Mouse (Mus musculus): ENCODE results near the gene Calr3. TPM values are rescaled to one million over a fixed set of nuclear protein-coding genes. Genes with fewer than 3 reads are reported as not detected.

Calr3 gene
- polyA plus RNA-seq (2015; fragmentation: Nextera tagmentation; extraction: Ambion mirVana): 0.87 and 0.99 TPM in 2 replicates

DNA sequence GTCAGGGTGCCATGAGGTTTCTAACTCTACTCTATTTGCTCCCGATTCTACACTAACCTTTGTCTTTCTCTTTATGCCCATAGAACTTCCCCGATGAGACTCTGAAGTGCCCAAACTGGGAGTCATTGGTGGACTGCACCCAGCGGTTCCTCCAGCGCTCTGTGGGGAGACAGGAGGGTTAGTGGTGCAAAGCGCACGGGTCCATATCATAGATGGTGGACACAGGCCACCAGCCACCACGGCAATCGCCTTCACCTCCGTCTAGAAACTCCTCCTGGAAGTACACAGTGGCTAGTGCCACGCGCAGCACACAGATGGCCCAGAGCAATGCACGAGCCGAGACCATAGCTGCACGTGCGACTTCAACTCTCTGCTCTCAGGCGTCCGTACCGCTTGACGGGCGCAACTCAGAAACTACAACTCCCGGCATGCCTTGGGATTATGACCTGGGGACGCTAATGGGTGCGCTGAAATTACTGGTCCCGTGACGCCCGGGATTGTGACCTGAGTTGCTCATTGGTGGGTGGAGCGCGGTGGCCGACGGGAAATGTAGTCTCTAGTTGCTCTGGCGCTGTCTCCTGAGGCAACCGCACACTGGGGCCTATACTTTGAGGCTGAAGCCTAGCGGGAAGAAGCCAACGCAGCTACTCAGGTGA, at the start of gene Calr3, which contains the start of gene 1700030K09Rik:
Calr3 (minus strand) TSS at position 533 of the 656 bp plus-strand sequence.
1700030K09Rik (plus strand) TSS at position 543 of the 656 bp plus-strand sequence.
- Histone ChIP-seq H3K27ac (no peak within 1 kb of the TSS), H3K9ac (peak within 1 kb of the TSS; percentile 72), H3K4me2 (peak within 1 kb of the TSS; percentile 68), H3K4me3 (peak within 1 kb of the TSS; percentile 49), H3K36me3 (ENCODE audit: poor library complexity, severe bottlenecking) (peaks cover 14% of the 10 kb centered on the region), H3K4me1 (peaks cover 26% of the 10 kb centered on the region), H3K9me3 (replicated peaks) (no peaks in the 10 kb centered on the region), H3K27me3 (no peaks in the 10 kb centered on the region)
- WGBS: 5% methylated on average over 34 of the region's 34 CpGs
- ATAC-seq: peak; percentile 100

DNA sequence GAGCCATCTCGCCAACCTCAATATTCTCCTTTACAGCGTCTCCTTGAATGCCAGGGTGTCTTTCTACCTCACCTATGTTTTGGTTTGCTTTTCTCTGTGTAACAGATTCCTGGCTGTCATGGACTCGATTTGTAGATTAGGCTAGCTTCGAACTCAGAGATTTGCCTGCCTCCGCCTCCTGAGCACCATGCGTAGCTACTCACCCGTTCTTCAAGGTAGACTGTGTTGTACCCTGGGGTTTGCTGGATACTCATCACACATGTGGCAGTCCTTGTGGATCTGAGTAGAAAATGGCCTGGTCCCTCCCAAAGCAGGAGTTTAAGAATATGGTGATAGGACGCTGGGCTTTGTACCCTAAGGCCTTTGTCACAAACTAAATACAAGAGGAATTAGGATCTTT, 49.7 kb upstream of the Calr3 start:
- peak overlapping the region; percentile 95 for H3K4me3 ChIP-seq
- H3K27me3 ChIP-seq: no peaks in the 10 kb centered on the region
- H3K27ac ChIP-seq: peak overlapping the region; percentile 71; the same call in 1 of the 2 replicates
- H3K9me3 ChIP-seq (replicated peaks): no peaks in the 10 kb centered on the region
- H3K36me3 ChIP-seq (ENCODE audit: poor library complexity, severe bottlenecking): peaks cover 42% of the 10 kb centered on the region
- 16% methylated on average over 8 of the region's 8 CpGs for WGBS
- no peak for ATAC-seq
- H3K4me2 ChIP-seq: peak overlapping the region; percentile 75
- H3K4me1 ChIP-seq: peaks cover 39% of the 10 kb centered on the region
- H3K9ac ChIP-seq: peak overlapping the region; percentile 77

DNA sequence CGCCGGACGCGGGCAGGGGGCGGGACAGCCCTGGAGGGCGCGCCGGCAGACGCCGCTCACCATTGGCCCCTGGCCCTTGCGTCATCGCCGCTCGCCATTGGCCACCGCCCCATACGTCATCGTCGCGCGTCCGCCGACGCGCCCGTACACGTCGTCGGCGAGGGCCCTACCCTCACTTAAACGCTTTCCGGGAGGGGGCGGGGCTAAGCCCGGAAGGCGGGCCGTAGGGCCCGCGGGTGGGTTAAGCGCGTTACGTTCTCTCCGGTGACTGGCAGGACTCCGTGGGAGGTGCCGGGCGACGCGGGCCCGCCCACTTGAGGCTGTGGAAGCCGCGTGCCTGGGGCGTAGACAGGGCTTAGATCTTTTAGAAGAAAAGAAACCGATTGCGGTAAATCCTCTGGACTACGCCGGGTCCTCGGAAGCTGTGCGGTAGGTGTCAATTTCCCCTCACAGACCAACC, 49.0 kb upstream of the Calr3 start:
- Histone ChIP-seq H3K27ac (peak overlapping the region; percentile 71), H3K9me3 (replicated peaks) (no peaks in the 10 kb centered on the region), H3K36me3 (ENCODE audit: poor library complexity, severe bottlenecking) (peaks cover 48% of the 10 kb centered on the region), H3K27me3 (no peaks in the 10 kb centered on the region), H3K4me2 (peak overlapping the region; percentile 79), H3K4me3 (peak overlapping the region; percentile 95), H3K9ac (peak overlapping the region; percentile 86), H3K4me1 (peaks cover 39% of the 10 kb centered on the region)
- under 1% methylated on average over 37 of the region's 56 CpGs for WGBS
- ATAC-seq: peak; percentile 97

DNA sequence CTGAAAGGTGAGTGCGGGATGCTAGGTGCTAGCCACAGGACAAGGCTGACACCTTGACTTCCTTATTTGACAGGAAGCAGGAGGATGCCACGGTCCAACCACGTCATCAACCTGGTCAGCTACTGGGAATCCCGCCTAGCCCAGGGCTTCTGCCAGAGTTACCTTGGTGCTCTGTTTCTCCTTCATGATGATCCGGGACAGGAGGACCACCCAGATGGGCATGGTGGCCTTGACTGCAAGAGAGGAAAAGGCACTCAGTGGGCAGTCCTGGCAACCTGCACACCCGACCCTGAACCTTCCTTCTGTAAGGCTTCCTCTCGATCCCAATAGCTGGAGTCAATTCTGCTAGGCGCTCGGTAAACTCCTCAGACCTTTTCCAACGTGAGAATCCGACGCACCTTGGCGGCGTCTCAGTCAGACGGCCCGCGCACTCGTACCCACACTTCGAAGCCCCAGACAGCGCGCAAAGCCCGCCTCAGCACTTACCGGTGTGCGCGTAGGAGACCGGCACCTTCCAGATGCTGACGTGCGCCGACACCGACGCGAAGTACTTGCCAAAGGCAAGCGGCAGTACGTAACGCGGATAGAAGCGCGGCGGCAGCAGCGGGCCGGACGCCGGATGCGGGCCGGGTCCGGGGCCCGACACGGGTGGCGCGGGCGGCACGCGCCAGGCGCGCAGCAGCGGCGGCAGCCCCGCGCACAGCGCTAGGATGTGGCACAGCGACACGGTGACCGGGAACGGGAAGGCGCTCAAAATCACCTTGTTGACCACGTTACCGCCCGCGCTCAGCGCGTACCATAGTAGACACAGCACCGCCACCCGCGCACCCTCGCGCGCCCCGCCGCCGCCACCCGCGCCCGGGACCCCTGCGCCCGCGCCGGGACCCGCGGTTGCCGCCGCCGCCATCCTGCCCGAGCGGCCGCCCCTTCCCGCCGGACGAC, 48.3 kb upstream of the Calr3 start, which contains the start of gene Slc35e1:
Slc35e1 (minus strand) TSS at position 935 of the 942 bp plus-strand sequence.
- H3K4me2 ChIP-seq: peak within 1 kb of the TSS; percentile 79
- no peaks in the 10 kb centered on the region for H3K27me3 ChIP-seq
- peaks cover 52% of the 10 kb centered on the region for H3K36me3 ChIP-seq (ENCODE audit: poor library complexity, severe bottlenecking)
- peak within 1 kb of the TSS; percentile 86 for H3K9ac ChIP-seq
- H3K4me3 ChIP-seq: peak within 1 kb of the TSS; percentile 95
- peaks cover 39% of the 10 kb centered on the region for H3K4me1 ChIP-seq
- ATAC-seq: peak; percentile 17; the same call in 1 of the 2 replicates
- under 1% methylated on average over 85 of the region's 98 CpGs for WGBS
- peak within 1 kb of the TSS; percentile 71 for H3K27ac ChIP-seq
- no peaks in the 10 kb centered on the region for H3K9me3 ChIP-seq (replicated peaks)

DNA sequence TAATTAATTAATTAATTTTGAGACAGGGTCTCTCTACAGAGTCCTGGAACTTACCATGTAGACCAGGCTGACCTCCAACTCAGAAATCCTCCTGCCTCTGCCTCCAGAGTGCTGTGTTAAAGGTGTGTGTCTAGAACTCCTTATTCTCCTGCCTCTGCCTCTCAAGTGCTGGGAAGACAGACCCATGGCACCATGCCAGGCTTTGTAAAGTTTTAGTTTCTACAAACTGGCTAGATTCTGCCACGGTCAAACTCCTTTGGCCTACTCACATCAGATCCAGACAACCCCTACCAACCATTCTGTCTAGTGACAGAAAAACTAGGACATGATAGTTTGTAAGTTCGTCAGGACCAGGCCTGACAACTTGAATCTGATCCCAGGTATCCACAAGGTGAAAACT, 47.3 kb upstream of the Calr3 start:
- peaks cover 39% of the 10 kb centered on the region for H3K4me1 ChIP-seq
- WGBS: 85% methylated on average over 2 of the region's 2 CpGs
- no peak overlapping the region for H3K27ac ChIP-seq
- ATAC-seq: no peak
- H3K4me3 ChIP-seq: peak overlapping the region; percentile 95
- peaks cover 50% of the 10 kb centered on the region for H3K36me3 ChIP-seq (ENCODE audit: poor library complexity, severe bottlenecking)
- no peaks in the 10 kb centered on the region for H3K27me3 ChIP-seq
- H3K4me2 ChIP-seq: peak overlapping the region; percentile 79
- H3K9me3 ChIP-seq (replicated peaks): no peaks in the 10 kb centered on the region
- H3K9ac ChIP-seq: peak overlapping the region; percentile 86

DNA sequence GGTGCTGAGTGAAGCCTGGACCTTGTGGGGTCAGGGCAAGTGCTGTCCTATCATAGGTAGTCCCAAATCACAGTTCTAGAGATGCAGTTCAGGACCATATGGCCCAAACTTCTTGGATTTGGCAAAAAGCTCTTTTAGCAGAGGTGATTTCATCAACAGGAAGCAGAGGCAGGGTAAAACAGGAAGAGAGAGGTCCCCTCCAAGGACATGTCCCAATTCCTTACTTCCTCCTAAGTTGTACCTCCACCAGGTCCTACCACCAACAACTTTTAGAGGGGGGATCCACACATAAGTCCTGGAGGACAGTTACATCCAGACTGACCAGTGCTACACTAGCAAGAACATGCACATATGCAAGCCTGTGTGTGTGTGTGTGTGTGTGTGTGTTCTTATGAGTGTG, 43.3 kb upstream of the Calr3 start:
- no peak for ATAC-seq
- no peak overlapping the region for H3K27ac ChIP-seq
- no peak overlapping the region for H3K9ac ChIP-seq
- no peaks in the 10 kb centered on the region for H3K9me3 ChIP-seq (replicated peaks)
- H3K27me3 ChIP-seq: no peaks in the 10 kb centered on the region
- peaks cover 17% of the 10 kb centered on the region for H3K4me1 ChIP-seq
- H3K4me3 ChIP-seq: no peak overlapping the region
- peaks cover 68% of the 10 kb centered on the region for H3K36me3 ChIP-seq (ENCODE audit: poor library complexity, severe bottlenecking)
- H3K4me2 ChIP-seq: no peak overlapping the region

DNA sequence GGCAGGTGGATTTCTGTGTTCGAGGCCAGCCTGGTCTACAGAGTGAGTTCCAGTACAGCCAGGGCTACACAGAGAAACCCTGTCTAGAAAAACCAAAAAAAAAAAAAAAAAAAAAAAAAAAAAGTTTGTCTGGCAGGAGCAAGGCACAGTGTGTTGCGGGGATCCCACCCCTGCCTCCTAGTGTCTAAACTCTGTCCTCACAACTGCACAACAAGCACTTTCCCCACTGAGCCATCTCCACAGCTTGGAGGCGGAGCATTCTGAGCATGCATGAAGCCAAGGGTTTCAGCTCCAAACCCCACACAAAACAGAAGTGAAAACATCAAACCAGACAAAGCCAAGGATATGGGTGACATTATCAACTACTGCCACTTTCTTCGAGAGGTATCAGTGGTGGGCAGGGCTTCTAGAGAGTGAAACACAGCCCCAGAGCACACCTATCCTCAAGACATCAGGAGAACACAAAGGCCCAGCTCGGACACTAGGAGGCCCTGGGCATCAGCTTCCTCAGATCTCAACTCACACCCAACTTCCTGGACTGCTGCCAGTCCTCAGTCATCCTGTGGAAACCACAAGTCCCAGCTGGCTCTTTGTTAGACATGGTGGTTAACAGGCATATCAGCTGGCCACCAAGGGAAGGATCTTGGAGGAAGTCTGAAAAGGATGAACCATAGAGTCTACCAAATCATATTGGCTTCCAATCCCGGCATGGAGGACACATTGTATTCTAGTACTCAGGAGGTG, 42.0 kb upstream of the Calr3 start:
- Histone ChIP-seq H3K9me3 (replicated peaks) (no peaks in the 10 kb centered on the region), H3K36me3 (ENCODE audit: poor library complexity, severe bottlenecking) (peaks cover 78% of the 10 kb centered on the region), H3K27ac (no peak overlapping the region), H3K4me1 (peaks cover 4% of the 10 kb centered on the region), H3K4me2 (no peak overlapping the region), H3K27me3 (no peaks in the 10 kb centered on the region), H3K9ac (no peak overlapping the region), H3K4me3 (no peak overlapping the region)
- WGBS: 93% methylated on average over 6 of the region's 6 CpGs
- no peak for ATAC-seq

DNA sequence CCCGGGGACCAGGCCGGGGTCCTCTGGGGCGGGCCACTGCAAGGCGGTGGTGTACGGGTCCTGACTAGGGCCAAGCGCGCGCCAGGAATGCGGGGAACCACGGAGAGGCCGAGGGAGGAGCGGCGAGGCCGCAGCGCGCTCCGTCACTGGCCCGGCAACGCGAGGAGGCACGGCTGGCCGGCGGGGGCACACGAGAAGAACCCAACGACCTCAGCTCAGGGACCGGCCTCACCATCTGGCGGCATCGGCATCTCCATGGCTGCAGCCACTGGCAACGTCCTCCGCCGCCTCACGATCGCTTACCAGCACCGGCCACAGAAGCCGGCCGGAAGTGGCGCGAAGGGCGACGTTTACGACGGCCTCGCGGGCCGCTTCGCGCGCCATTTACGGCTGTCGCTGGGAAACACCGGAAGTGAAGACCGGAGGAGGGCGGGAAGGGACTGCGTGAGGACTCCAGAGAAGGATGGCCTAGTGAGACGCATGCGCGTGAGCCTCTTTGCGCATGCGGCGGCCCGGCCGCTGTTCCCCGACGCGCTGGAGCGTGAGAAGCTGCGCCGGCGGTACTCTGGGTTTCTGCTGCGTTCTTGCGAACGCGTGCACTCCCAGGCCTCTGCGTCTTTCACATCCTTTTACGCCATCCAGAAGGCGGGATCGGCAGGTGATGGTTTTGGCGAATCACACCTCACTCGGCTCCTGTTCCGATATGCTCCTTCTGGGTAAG, 31.3 kb upstream of the Calr3 start, which contains the start of gene Cherp:
Cherp (minus strand) TSS at position 401 of the 721 bp plus-strand sequence.
- H3K9me3 ChIP-seq (replicated peaks): no peaks in the 10 kb centered on the region
- WGBS: under 1% methylated on average over 80 of the region's 80 CpGs
- ATAC-seq: peak; percentile 97
- H3K36me3 ChIP-seq (ENCODE audit: poor library complexity, severe bottlenecking): peaks cover 39% of the 10 kb centered on the region
- H3K4me1 ChIP-seq: peaks cover 18% of the 10 kb centered on the region
- H3K4me2 ChIP-seq: peak within 1 kb of the TSS; percentile 94
- H3K4me3 ChIP-seq: peak within 1 kb of the TSS; percentile 90
- peak within 1 kb of the TSS; percentile 88 for H3K9ac ChIP-seq
- peak within 1 kb of the TSS; percentile 84 for H3K27ac ChIP-seq
- no peaks in the 10 kb centered on the region for H3K27me3 ChIP-seq

DNA sequence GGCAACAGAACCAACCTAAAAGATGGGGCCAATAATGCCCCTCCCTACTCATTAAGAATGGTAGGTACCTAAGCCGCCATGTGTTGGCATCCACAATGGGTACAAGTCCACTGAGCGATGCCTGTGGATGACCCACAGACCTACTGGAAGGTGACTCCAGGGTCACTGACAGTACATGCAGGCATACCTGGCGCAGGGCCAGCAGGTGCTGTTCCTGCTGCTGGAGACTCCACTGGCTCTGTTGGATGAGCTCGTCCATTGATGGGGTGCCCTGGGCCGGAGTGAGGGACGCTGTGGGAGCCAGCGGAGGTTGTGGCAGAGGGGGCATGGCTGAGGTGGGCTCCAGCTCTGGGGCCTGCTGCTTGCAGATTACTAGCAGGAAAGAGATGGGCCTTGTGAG, 27.0 kb upstream of the Calr3 start:
- no peak overlapping the region for H3K4me2 ChIP-seq
- peaks cover 76% of the 10 kb centered on the region for H3K36me3 ChIP-seq (ENCODE audit: poor library complexity, severe bottlenecking)
- no peak overlapping the region for H3K9ac ChIP-seq
- 93% methylated on average over 7 of the region's 7 CpGs for WGBS
- H3K27me3 ChIP-seq: no peaks in the 10 kb centered on the region
- H3K4me3 ChIP-seq: no peak overlapping the region
- H3K27ac ChIP-seq: no peak overlapping the region
- H3K9me3 ChIP-seq (replicated peaks): no peaks in the 10 kb centered on the region
- no peak for ATAC-seq
- H3K4me1 ChIP-seq: peaks cover 11% of the 10 kb centered on the region

DNA sequence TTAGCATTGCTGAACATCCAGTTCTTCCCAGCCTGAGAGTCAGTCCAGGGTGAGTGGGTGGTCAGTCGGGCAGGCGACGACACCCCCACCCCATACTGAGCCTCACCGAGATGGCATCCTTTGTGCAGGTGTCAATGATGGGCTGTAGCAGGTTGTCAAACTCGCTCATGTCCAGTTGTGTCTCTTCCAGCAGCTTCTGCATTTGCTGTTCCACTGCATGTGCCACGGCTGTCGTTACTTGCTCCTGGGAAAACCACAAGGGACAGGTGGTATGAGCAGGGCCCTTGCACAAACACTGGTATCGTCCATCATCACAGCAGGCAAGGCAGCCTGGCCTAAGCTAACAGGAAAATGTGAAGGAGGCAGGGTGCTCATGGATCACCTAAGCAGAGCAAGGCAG, 26.3 kb upstream of the Calr3 start:
- no peak for ATAC-seq
- Histone ChIP-seq H3K9ac (no peak overlapping the region), H3K36me3 (ENCODE audit: poor library complexity, severe bottlenecking) (peaks cover 83% of the 10 kb centered on the region), H3K27ac (no peak overlapping the region), H3K9me3 (replicated peaks) (no peaks in the 10 kb centered on the region), H3K4me3 (no peak overlapping the region), H3K27me3 (no peaks in the 10 kb centered on the region), H3K4me2 (no peak overlapping the region), H3K4me1 (peaks cover 9% of the 10 kb centered on the region)
- WGBS: 96% methylated on average over 7 of the region's 8 CpGs

DNA sequence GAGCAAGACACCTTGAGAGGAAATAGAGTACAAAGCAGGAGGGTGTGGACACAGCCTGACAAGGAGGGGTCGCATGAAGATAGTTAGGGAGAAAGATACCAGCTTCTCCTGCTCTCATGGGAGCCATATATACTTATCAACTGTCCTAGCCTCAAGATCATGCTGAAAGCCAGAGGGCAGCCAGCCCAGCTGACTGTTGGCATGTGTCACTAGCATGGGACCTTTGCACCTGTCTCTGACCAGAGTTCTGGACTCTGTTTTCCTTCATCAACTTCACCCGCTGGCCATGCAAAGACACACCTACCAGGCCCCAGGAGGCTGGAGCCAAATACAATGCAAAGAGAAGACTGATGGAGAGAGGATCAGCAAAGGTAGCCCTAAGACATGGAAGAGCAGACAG, 25.6 kb upstream of the Calr3 start:
- 98% methylated on average over 2 of the region's 2 CpGs for WGBS

More for the DNA sequence above, 25.6 kb upstream of the Calr3 start:
- Histone ChIP-seq H3K9me3 (replicated peaks) (no peaks in the 10 kb centered on the region), H3K27me3 (no peaks in the 10 kb centered on the region), H3K4me1 (peaks cover 8% of the 10 kb centered on the region), H3K36me3 (ENCODE audit: poor library complexity, severe bottlenecking) (peaks cover 91% of the 10 kb centered on the region), H3K27ac (no peak overlapping the region), H3K4me3 (no peak overlapping the region), H3K9ac (no peak overlapping the region), H3K4me2 (no peak overlapping the region)
- ATAC-seq: no peak
